Mouse (Mus musculus) left cerebral cortex, postnatal 4 days (tissue): ENCODE measurements at regions not wholly inside any gene's neighbourhood (a gene's known extent, or its start where the extent isn't known, plus 50 kb on each side); places are given as distances from the start of the nearest gene placed in this dataset.

Experiments used
- DNase-seq: peaks from one replicate; pipeline ENCODE4 v3.0.0-alpha.2; 2022
- intact Hi-C: fragments of 180-260 bp; cut with DNase I; formaldehyde crosslinking; loops from one replicate; pipeline ENCODE4 v1.15.1; 2025

GRCm38 (mm10) chr6:109533526-109533925 is 705.1 kb downstream of the Edem1 start:
- intact Hi-C loops, result no loop called here
- DNase-seq, result no peak

- peak; percentile 56 for DNase-seq
- intact Hi-C loops, result no loop called here
These were observed 714.8 kb downstream of the Edem1 start for GRCm38 (mm10) chr6:109542980-109543976.

GRCm38 (mm10) chr6:109552316-109552715 is 723.9 kb downstream of the Edem1 start:
- intact Hi-C loops, result no loop called here

More at GRCm38 (mm10) chr6:109552316-109552715, 723.9 kb downstream of the Edem1 start:
- no peak for DNase-seq
